Comparison of ENCODE assay signal across 16 mouse cellular contexts in genomic region chr15:25826531-25826961, GRCm38 (mm10). TPM values are rescaled to one million over a fixed set of nuclear protein-coding genes. Genes with fewer than 3 reads are reported as not detected.
DNase-seq lines count a peak whose midpoint lies in the region; ATAC-seq lines count a peak whose summit lies in the region.
"Had no signal": no experiment of that assay in that cellular context is flagged by ENCODE, and none has a peak within 500 bp of the region (broad histone marks: within the 10 kb centered on the region; RNA-seq: fewer than 3 reads in every experiment).

No protein-coding gene starts in this region.

- H3K27me3 ChIP-seq in neural tube, embryonic 15.5 days (replicated peaks) = no peaks in the 10 kb centered on the region
- H3K27me3 ChIP-seq: forebrain, embryonic 13.5 days; liver, embryonic 13.5 days; neural tube, embryonic 12.5 days had no signal

- 84% methylated on average over 8 of the region's 8 CpGs for WGBS in neural tube, embryonic 15.5 days

- no peaks in the 10 kb centered on the region for H3K9me3 ChIP-seq in neural tube, embryonic 15.5 days (replicated peaks)
- H3K9me3 ChIP-seq: forebrain, embryonic 13.5 days; hindbrain, embryonic 10.5 days; liver, embryonic 13.5 days; neural tube, embryonic 12.5 days had no signal

- no peak overlapping the region for H3K27ac ChIP-seq in neural tube, embryonic 15.5 days (replicated peaks)
- H3K27ac ChIP-seq: forebrain, embryonic 13.5 days; hindbrain, embryonic 10.5 days; liver, embryonic 13.5 days; neural tube, embryonic 12.5 days had no signal

- no peak overlapping the region for H3K9ac ChIP-seq in neural tube, embryonic 15.5 days (replicated peaks)
- H3K9ac ChIP-seq: forebrain, embryonic 13.5 days; liver, embryonic 13.5 days; neural tube, embryonic 12.5 days had no signal

- no peak overlapping the region for H3K4me3 ChIP-seq in neural tube, embryonic 15.5 days (replicated peaks)
- H3K4me3 ChIP-seq: forebrain, embryonic 13.5 days; hindbrain, embryonic 10.5 days; liver, embryonic 13.5 days; neural tube, embryonic 12.5 days had no signal

- H3K36me3 ChIP-seq in neural tube, embryonic 15.5 days = no peaks in the 10 kb centered on the region
- H3K36me3 ChIP-seq: hindbrain, embryonic 10.5 days; liver, embryonic 13.5 days; neural tube, embryonic 12.5 days had no signal

- H3K4me2 ChIP-seq in neural tube, embryonic 15.5 days = no peak overlapping the region
- H3K4me2 ChIP-seq: forebrain, embryonic 13.5 days; liver, embryonic 13.5 days; neural tube, embryonic 12.5 days had no signal

- no peaks in the 10 kb centered on the region for H3K4me1 ChIP-seq in neural tube, embryonic 15.5 days
- H3K4me1 ChIP-seq: forebrain, embryonic 13.5 days; hindbrain, embryonic 10.5 days; neural tube, embryonic 12.5 days had no signal

- DNase-seq in right cerebral cortex, adult 2 months (ENCODE audit: low spot score in 2 of 2) = peak; percentile 32 to 39
- no peak for DNase-seq in right cerebral cortex, postnatal 14 days
- DNase-seq in kidney, adult 8-10 months = peak; percentile 78 to 87
- DNase-seq in kidney, postnatal 25 days = peak; percentile 64 to 86
- DNase-seq in Muller cell, postnatal 12 days (ENCODE audit: inconsistent ontology term) = no peak
- no peak for DNase-seq in right cerebral cortex, postnatal 36 days (ENCODE audit: low spot score in 2 of 2)
- DNase-seq: cerebellum, adult 11 months; cerebellum, postnatal 14 days; heart, adult 11 months; liver, embryonic 13.5 days; lung, postnatal 10 days; right cerebral cortex, postnatal 4 days had no signal

- ATAC-seq in neural tube, embryonic 15.5 days (ENCODE audit: low FRiP score) = no peak
- ATAC-seq: forebrain, embryonic 13.5 days had no signal

RNA-seq across cellular contexts. Expression of gene Retreg1, which starts 16.4 kb away (rescaled TPM):
- polyA plus RNA-seq in neural tube, embryonic 15.5 days (2015; fragmentation: Nextera tagmentation; extraction: Ambion mirVana) = 15.8 and 16.2 TPM in 2 replicates

Comparison
In these comparisons a context has a peak if more than half of its experiments do, and no peak if none do; other contexts are left out.
1. DNase-seq: peak in right cerebral cortex, adult 2 months (2 of 2), kidney, adult 8-10 months (2 of 2) and kidney, postnatal 25 days (2 of 2); none in right cerebral cortex, postnatal 14 days (single experiment), Muller cell, postnatal 12 days (single experiment) and right cerebral cortex, postnatal 36 days (0 of 2).